ENCODE assay signal across 27 mouse cellular contexts in genomic region chr12:103706113-103706512, GRCm38 (mm10). TPM values are rescaled to one million over a fixed set of nuclear protein-coding genes. Genes with fewer than 3 reads are reported as not detected.
A peak's percentile ranks its signal among the peaks of the same experiment; 100 is the strongest.
DNase-seq lines count a peak whose midpoint lies in the region; ATAC-seq and TF ChIP-seq lines count a peak whose summit lies in the region.
"Had no signal": no experiment of that assay in that cellular context is flagged by ENCODE, and none has a peak within 500 bp of the region (broad histone marks: within the 10 kb centered on the region; RNA-seq: fewer than 3 reads in every experiment).

No protein-coding gene starts in this region.

- H3K27me3 ChIP-seq in intestine, embryonic 16.5 days (replicated peaks; ENCODE audit: control insufficient read depth, insufficient read depth, low read length): no peaks in the 10 kb centered on the region
- no peaks in the 10 kb centered on the region for H3K27me3 ChIP-seq in liver, adult 2 months (ENCODE audit: control insufficient read depth, insufficient read depth, low read length)
- H3K27me3 ChIP-seq in liver, embryonic 14.5 days (ENCODE audit: control insufficient read depth, insufficient read depth, low read length): no peaks in the 10 kb centered on the region
- no peaks in the 10 kb centered on the region for H3K27me3 ChIP-seq in small intestine, adult 2 months (ENCODE audit: control insufficient read depth, insufficient read depth, low read length)
- H3K27me3 ChIP-seq in forebrain, embryonic 14.5 days (replicated peaks; ENCODE audit: control insufficient read depth, insufficient read depth, low read length): no peaks in the 10 kb centered on the region
- H3K27me3 ChIP-seq: embryonic facial prominence, embryonic 13.5 days; forebrain, embryonic 15.5 days; heart, embryonic 13.5 days; hindbrain, embryonic 15.5 days; Patski had no signal

- peak; percentile 86 for ATAC-seq in intestine, embryonic 16.5 days
- peak; percentile 61 for ATAC-seq in liver, embryonic 14.5 days (ENCODE audit: insufficient read depth)
- ATAC-seq in erythroblast, adult 5-6 weeks (replicated peaks; ENCODE audit: low FRiP score, poor library complexity, severe bottlenecking): no peak
- no peak for ATAC-seq in forebrain, embryonic 14.5 days
- ATAC-seq: activated CD4-positive, CD25-positive, alpha-beta regulatory T cell, adult 4 months; forebrain, embryonic 15.5 days; Patski had no signal

- no peak for TF ChIP-seq EP300 in liver, embryonic 14.5 days (IDR thresholded peaks at IDR 0.05; ENCODE audit: low read depth)

- no peak for TF ChIP-seq CTCF in liver, adult 2 months (IDR thresholded peaks at IDR 0.05; ENCODE audit: low read depth, low read length)
- no peak for TF ChIP-seq CTCF in liver, embryonic 14.5 days (IDR thresholded peaks at IDR 0.05; ENCODE audit: low read depth)
- no peak for TF ChIP-seq CTCF in small intestine, adult 2 months (IDR thresholded peaks at IDR 0.05; ENCODE audit: extremely low read depth, insufficient read length, insufficient replicate concordance, low read depth, low read length)

- no peak for TF ChIP-seq POLR2A in liver, adult 2 months (IDR thresholded peaks at IDR 0.05; ENCODE audit: extremely low read depth, insufficient read depth, low read length)
- TF ChIP-seq POLR2A in small intestine, adult 2 months (IDR thresholded peaks at IDR 0.05; ENCODE audit: low read depth, low read length): no peak

- H3K27ac ChIP-seq in intestine, embryonic 16.5 days (ENCODE audit: low read length): peak overlapping the region; percentile 52; the same call in 1 of the 2 replicates
- no peak overlapping the region for H3K27ac ChIP-seq in liver, adult 2 months (replicated peaks; ENCODE audit: insufficient read depth, low read depth, low read length)
- H3K27ac ChIP-seq in liver, embryonic 14.5 days: no peak overlapping the region
- peak overlapping the region; percentile 87 for H3K27ac ChIP-seq in small intestine, adult 2 months (ENCODE audit: insufficient read depth, low read depth, low read length)
- no peak overlapping the region for H3K27ac ChIP-seq in forebrain, embryonic 14.5 days (ENCODE audit: low read depth, low read length)
- H3K27ac ChIP-seq: embryonic facial prominence, embryonic 13.5 days; forebrain, embryonic 15.5 days; heart, embryonic 13.5 days; hindbrain, embryonic 15.5 days had no signal

- peaks cover 3% of the 10 kb centered on the region; the same call in 1 of the 2 replicates for H3K4me1 ChIP-seq in intestine, embryonic 16.5 days (ENCODE audit: control insufficient read depth, insufficient read depth, low read length)
- peaks cover 10% of the 10 kb centered on the region; the same call in 1 of the 2 replicates for H3K4me1 ChIP-seq in liver, adult 2 months (ENCODE audit: control insufficient read depth, insufficient read depth, low read length)
- peaks cover 0 to 15% of the 10 kb centered on the region in 2 experiments; a peak in 2 of 4 replicates for H3K4me1 ChIP-seq in liver, embryonic 14.5 days (replicated peaks; ENCODE audit: control insufficient read depth in 2 of 2, insufficient read depth in 2 of 2, low read length in 1 of 2)
- peaks cover 22% of the 10 kb centered on the region; the same call in 1 of the 2 replicates for H3K4me1 ChIP-seq in small intestine, adult 2 months (ENCODE audit: control insufficient read depth, insufficient read depth, insufficient read length, low read length)
- no peaks in the 10 kb centered on the region for H3K4me1 ChIP-seq in forebrain, embryonic 14.5 days (ENCODE audit: control insufficient read depth, insufficient read depth, low read length)
- H3K4me1 ChIP-seq: embryonic facial prominence, embryonic 13.5 days; forebrain, embryonic 15.5 days; hindbrain, embryonic 15.5 days had no signal

- peak overlapping the region; percentile 17; the same call in 1 of the 2 replicates for H3K4me2 ChIP-seq in intestine, embryonic 16.5 days (ENCODE audit: low read depth, low read length)
- H3K4me2 ChIP-seq in liver, embryonic 14.5 days (ENCODE audit: low read depth): no peak overlapping the region
- H3K4me2 ChIP-seq in forebrain, embryonic 14.5 days (ENCODE audit: low read length): no peak overlapping the region
- H3K4me2 ChIP-seq: embryonic facial prominence, embryonic 13.5 days; forebrain, embryonic 15.5 days; heart, embryonic 13.5 days; hindbrain, embryonic 15.5 days had no signal

- H3K9me3 ChIP-seq in intestine, embryonic 16.5 days (ENCODE audit: control insufficient read depth, low read length): no peaks in the 10 kb centered on the region
- H3K9me3 ChIP-seq in liver, embryonic 14.5 days (ENCODE audit: control insufficient read depth, low read length): no peaks in the 10 kb centered on the region
- no peaks in the 10 kb centered on the region for H3K9me3 ChIP-seq in forebrain, embryonic 14.5 days (replicated peaks; ENCODE audit: control insufficient read depth, low read length)
- H3K9me3 ChIP-seq: embryonic facial prominence, embryonic 13.5 days; forebrain, embryonic 15.5 days; heart, embryonic 13.5 days; hindbrain, embryonic 15.5 days had no signal

- DNase-seq in liver, adult 2 months (ENCODE audit: extremely low read depth, low read depth, low spot score): peak; percentile 71
- DNase-seq in liver, embryonic 14.5 days (ENCODE audit: low read depth in 3 of 3, low spot score in 3 of 3): peak in 2 of 3 experiments; percentile 20 to 31
- no peak for DNase-seq in forebrain, embryonic 14.5 days (ENCODE audit: low spot score)
- DNase-seq in adrenal gland, postnatal 36 days: no peak
- DNase-seq: cerebellum, adult 11 months; cerebellum, adult 9-10 months; cerebellum, postnatal 25 days; gastrocnemius, postnatal 36 days; heart, adult 11 months; heart, postnatal 36 days had no signal

- no peak overlapping the region for H3K4me3 ChIP-seq in intestine, embryonic 16.5 days (ENCODE audit: low read length)
- no peak overlapping the region for H3K4me3 ChIP-seq in liver, adult 2 months (ENCODE audit: insufficient read depth, low read depth, low read length)
- no peak overlapping the region for H3K4me3 ChIP-seq in liver, embryonic 14.5 days (ENCODE audit: insufficient read depth in 1 of 2, low read depth in 2 of 2, low read length in 2 of 2)
- H3K4me3 ChIP-seq in small intestine, adult 2 months (ENCODE audit: low read depth, low read length): no peak overlapping the region
- H3K4me3 ChIP-seq in forebrain, embryonic 14.5 days (ENCODE audit: low read depth, low read length): no peak overlapping the region
- H3K4me3 ChIP-seq: embryonic facial prominence, embryonic 13.5 days; forebrain, embryonic 15.5 days; heart, embryonic 13.5 days; hindbrain, embryonic 15.5 days had no signal

- no peak overlapping the region for H3K9ac ChIP-seq in intestine, embryonic 16.5 days (ENCODE audit: low read depth, low read length)
- no peak overlapping the region for H3K9ac ChIP-seq in liver, adult 2 months (ENCODE audit: low read depth, low read length)
- no peak overlapping the region for H3K9ac ChIP-seq in liver, embryonic 14.5 days (replicated peaks)
- H3K9ac ChIP-seq in forebrain, embryonic 14.5 days (ENCODE audit: low read length): no peak overlapping the region
- H3K9ac ChIP-seq: embryonic facial prominence, embryonic 13.5 days; forebrain, embryonic 15.5 days; heart, embryonic 13.5 days; hindbrain, embryonic 15.5 days had no signal

- no peaks in the 10 kb centered on the region for H3K36me3 ChIP-seq in intestine, embryonic 16.5 days (ENCODE audit: control insufficient read depth, insufficient read depth, low read length)
- H3K36me3 ChIP-seq in liver, adult 2 months (ENCODE audit: control insufficient read depth, insufficient read depth, low read length): no peaks in the 10 kb centered on the region
- H3K36me3 ChIP-seq in liver, embryonic 14.5 days (replicated peaks; ENCODE audit: control insufficient read depth, insufficient read depth, low read depth): no peaks in the 10 kb centered on the region
- H3K36me3 ChIP-seq in small intestine, adult 2 months (ENCODE audit: control insufficient read depth, insufficient read depth, low read length): no peaks in the 10 kb centered on the region
- no peaks in the 10 kb centered on the region for H3K36me3 ChIP-seq in forebrain, embryonic 14.5 days (ENCODE audit: control insufficient read depth, insufficient read depth, low read length)
- H3K36me3 ChIP-seq: embryonic facial prominence, embryonic 13.5 days; forebrain, embryonic 15.5 days; heart, embryonic 13.5 days; hindbrain, embryonic 15.5 days had no signal

- WGBS in intestine, embryonic 16.5 days: 47% methylated on average over 4 of the region's 4 CpGs
- 12% methylated on average over 4 of the region's 4 CpGs for WGBS in liver, adult 2 months
- WGBS in liver, embryonic 14.5 days (ENCODE audit: insufficient replicate concordance): 41% methylated on average over 4 of the region's 4 CpGs
- 15% methylated on average over 4 of the region's 4 CpGs for WGBS in small intestine, adult 2 months
- 94% methylated on average over 4 of the region's 4 CpGs for WGBS in forebrain, embryonic 14.5 days

- no peaks in the 10 kb centered on the region for H3K79me2 ChIP-seq in liver, adult 2 months (ENCODE audit: control insufficient read depth, insufficient read depth, low read length)

RNA-seq across cellular contexts. Expression of gene Serpina1f, which starts 10.8 kb away (rescaled TPM):
- 0.12 TPM in 1 of 2 replicates, not detected in the other for polyA plus RNA-seq in intestine, embryonic 16.5 days (2015; fragmentation: Nextera tagmentation; extraction: Ambion mirVana)
- not detected in 2 replicates for total RNA-seq in liver, adult 2 months (2014; rRNA removed)
- not detected in 2 replicates for polyA plus RNA-seq in liver, adult 2 months (2012; rRNA removed)
- not detected in 2 replicates for polyA plus RNA-seq in liver, embryonic 14.5 days (2012; rRNA removed)
- polyA plus RNA-seq in liver, embryonic 14.5 days (2014; fragmentation: Nextera tagmentation; extraction: Ambion mirVana): 0.18 TPM in 1 of 2 replicates, not detected in the other
- 0.44 TPM in 1 of 2 replicates, not detected in the other for polyA plus RNA-seq in small intestine, adult 2 months (2012; rRNA removed)
- not detected in 2 replicates for total RNA-seq in erythroblast, adult 5-6 weeks (2015; ENCODE audit: low replicate concordance)
- total RNA-seq in erythroblast, adult 5-6 weeks (2017; ENCODE audit: low replicate concordance): not detected in 2 replicates
- polyA plus RNA-seq in forebrain, embryonic 14.5 days (2014; fragmentation: Nextera tagmentation; extraction: Ambion mirVana): not detected in 2 replicates
- not detected for total RNA-seq in adrenal gland, postnatal 36 days (2021)
- total RNA-seq: adrenal gland, adult 2 months; adrenal gland, postnatal 4 days; CH12.LX; gastrocnemius, adult 8-10 months; gastrocnemius, postnatal 36 days; heart, postnatal 36 days had no signal
- polyA plus RNA-seq: activated CD4-positive, CD25-positive, alpha-beta regulatory T cell, adult 4 months; adrenal gland, adult 2 months; brain, embryonic 14.5 days; cortical plate, adult 2 months; embryonic facial prominence, embryonic 13.5 days; forebrain, embryonic 15.5 days; heart, embryonic 13.5 days; heart, postnatal 0 days; hindbrain, embryonic 11.5 days; hindbrain, embryonic 15.5 days had no signal

RNA-seq across cellular contexts. Expression of gene Serpina16, which starts 30.2 kb away (rescaled TPM):
- 0.09 and 0.31 TPM in 2 replicates for polyA plus RNA-seq in intestine, embryonic 16.5 days (2015; fragmentation: Nextera tagmentation; extraction: Ambion mirVana)
- not detected in 2 replicates for total RNA-seq in liver, adult 2 months (2014; rRNA removed)
- not detected in 2 replicates for polyA plus RNA-seq in liver, adult 2 months (2012; rRNA removed)
- polyA plus RNA-seq in liver, embryonic 14.5 days (2012; rRNA removed): 0.03 and 0.04 TPM in 2 replicates
- 0.06 and 0.11 TPM in 2 replicates for polyA plus RNA-seq in liver, embryonic 14.5 days (2014; fragmentation: Nextera tagmentation; extraction: Ambion mirVana)
- polyA plus RNA-seq in small intestine, adult 2 months (2012; rRNA removed): not detected in 2 replicates
- not detected in 2 replicates for total RNA-seq in erythroblast, adult 5-6 weeks (2015; ENCODE audit: low replicate concordance)
- total RNA-seq in erythroblast, adult 5-6 weeks (2017; ENCODE audit: low replicate concordance): not detected in 2 replicates
- polyA plus RNA-seq in forebrain, embryonic 14.5 days (2014; fragmentation: Nextera tagmentation; extraction: Ambion mirVana): not detected in 2 replicates
- total RNA-seq in adrenal gland, postnatal 36 days (2021): not detected
- total RNA-seq: adrenal gland, adult 2 months; adrenal gland, postnatal 4 days; CH12.LX; gastrocnemius, adult 8-10 months; gastrocnemius, postnatal 36 days; heart, postnatal 36 days had no signal
- polyA plus RNA-seq: activated CD4-positive, CD25-positive, alpha-beta regulatory T cell, adult 4 months; adrenal gland, adult 2 months; brain, embryonic 14.5 days; cortical plate, adult 2 months; embryonic facial prominence, embryonic 13.5 days; forebrain, embryonic 15.5 days; heart, embryonic 13.5 days; heart, postnatal 0 days; hindbrain, embryonic 11.5 days; hindbrain, embryonic 15.5 days had no signal

RNA-seq across cellular contexts. Expression of gene Serpina6, which starts 49.1 kb away (rescaled TPM):
- polyA plus RNA-seq in intestine, embryonic 16.5 days (2015; fragmentation: Nextera tagmentation; extraction: Ambion mirVana): 53.8 and 90.3 TPM in 2 replicates
- 256 and 388 TPM in 2 replicates for total RNA-seq in liver, adult 2 months (2014; rRNA removed)
- 227 and 246 TPM in 2 replicates for polyA plus RNA-seq in liver, adult 2 months (2012; rRNA removed)
- polyA plus RNA-seq in liver, embryonic 14.5 days (2012; rRNA removed): 793 and 825 TPM in 2 replicates
- polyA plus RNA-seq in liver, embryonic 14.5 days (2014; fragmentation: Nextera tagmentation; extraction: Ambion mirVana): 1,383 and 1,635 TPM in 2 replicates
- polyA plus RNA-seq in small intestine, adult 2 months (2012; rRNA removed): not detected in 2 replicates
- total RNA-seq in erythroblast, adult 5-6 weeks (2015; ENCODE audit: low replicate concordance): not detected in 2 replicates
- total RNA-seq in erythroblast, adult 5-6 weeks (2017; ENCODE audit: low replicate concordance): not detected in 2 replicates
- polyA plus RNA-seq in forebrain, embryonic 14.5 days (2014; fragmentation: Nextera tagmentation; extraction: Ambion mirVana): not detected in 2 replicates
- total RNA-seq in adrenal gland, postnatal 36 days (2021): 1 to 10 TPM in 1 of 2 experiments, under 1 TPM in 1; 0.63 to 3.9 TPM
- total RNA-seq: CH12.LX; gastrocnemius, adult 8-10 months; gastrocnemius, postnatal 36 days; heart, postnatal 36 days had no signal
- polyA plus RNA-seq: activated CD4-positive, CD25-positive, alpha-beta regulatory T cell, adult 4 months; cortical plate, adult 2 months; embryonic facial prominence, embryonic 13.5 days; forebrain, embryonic 15.5 days; heart, postnatal 0 days; hindbrain, embryonic 11.5 days had no signal

Comparison
In these comparisons a context has a peak if more than half of its experiments do, and no peak if none do; other contexts are left out.
1. ATAC-seq: peak in intestine, embryonic 16.5 days (single experiment) and liver, embryonic 14.5 days (single experiment); none in erythroblast, adult 5-6 weeks (single experiment) and forebrain, embryonic 14.5 days (single experiment).
2. H3K27ac ChIP-seq: peak in intestine, embryonic 16.5 days (single experiment) and small intestine, adult 2 months (single experiment); none in liver, adult 2 months (single experiment), liver, embryonic 14.5 days (single experiment) and forebrain, embryonic 14.5 days (single experiment).
3. DNase-seq: peak in liver, adult 2 months (single experiment) and liver, embryonic 14.5 days (2 of 3); none in forebrain, embryonic 14.5 days (single experiment) and adrenal gland, postnatal 36 days (0 of 2).
4. RNA of gene Serpina6, which starts 49.1 kb away (polyA plus RNA-seq): 793 to 1,635 TPM in liver, embryonic 14.5 days, 227 to 246 TPM in liver, adult 2 months and 53.8 to 90.3 TPM in intestine, embryonic 16.5 days; not detected in small intestine, adult 2 months and not detected in forebrain, embryonic 14.5 days; every median in the first group is over 10 times any median in the second.